Mouse (Mus musculus): ENCODE data around the gene Nudt15.

The Nudt15 gene

DNA sequence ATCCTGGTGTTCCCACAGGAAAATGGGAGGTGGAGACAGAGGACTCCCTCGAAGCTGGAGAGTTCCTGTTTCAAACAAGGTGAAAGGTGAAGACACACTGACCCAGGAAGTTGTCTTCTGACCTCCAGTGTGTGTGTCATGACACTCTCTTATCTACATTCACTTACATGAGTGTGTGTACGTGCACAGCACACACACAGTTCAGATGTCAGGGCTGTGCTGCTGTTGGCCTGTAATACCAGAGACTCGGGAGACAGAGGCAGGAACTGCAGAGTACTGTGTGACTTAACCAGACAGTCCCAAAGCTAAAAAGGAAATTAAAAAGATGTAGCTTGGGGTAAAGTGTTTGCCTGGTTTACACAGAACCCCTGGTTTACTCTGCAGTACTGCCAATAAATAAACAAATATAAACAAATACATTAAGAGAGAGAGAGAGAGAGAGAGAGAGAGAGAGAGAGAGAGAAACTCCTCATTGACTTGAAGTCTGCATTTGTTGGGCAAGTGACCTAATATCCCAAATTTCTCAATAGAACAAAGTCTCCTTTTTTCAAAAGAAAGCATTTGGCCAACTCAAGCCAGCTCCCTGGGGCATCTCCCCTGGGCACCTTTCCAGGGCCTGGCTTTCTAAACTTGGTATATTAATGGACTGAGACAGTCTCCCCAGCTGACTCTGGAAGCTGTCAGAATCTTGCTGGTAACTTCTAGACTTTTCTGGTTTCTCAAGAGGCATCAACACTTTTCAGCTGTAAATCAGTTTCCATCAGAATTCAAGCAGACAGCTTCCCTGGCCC lies 74.2 kb downstream of the Nudt15 start:
- DNase-seq (ENCODE audit: low spot score in 2 of 2) = peak; percentile 38 to 71

DNA sequence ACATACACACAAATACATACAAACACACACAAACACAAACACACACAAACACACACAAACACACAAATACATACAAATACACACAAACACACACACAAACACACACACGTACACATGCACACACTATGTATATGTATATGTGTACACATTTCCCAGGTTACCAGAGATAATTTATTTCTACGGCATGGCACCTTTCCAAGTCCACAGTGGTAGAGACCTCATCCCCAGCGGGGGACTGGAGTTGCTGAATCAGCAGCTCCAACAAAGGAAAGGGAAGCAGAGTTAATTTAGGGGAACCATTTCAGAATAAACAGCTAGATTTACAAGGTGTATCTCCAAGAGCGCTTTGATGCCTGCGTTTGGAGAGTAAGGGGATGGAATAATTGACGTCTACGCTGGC lies 75.8 kb downstream of the Nudt15 start:
- DNase-seq (ENCODE audit: low spot score in 2 of 2) = no peak

DNA sequence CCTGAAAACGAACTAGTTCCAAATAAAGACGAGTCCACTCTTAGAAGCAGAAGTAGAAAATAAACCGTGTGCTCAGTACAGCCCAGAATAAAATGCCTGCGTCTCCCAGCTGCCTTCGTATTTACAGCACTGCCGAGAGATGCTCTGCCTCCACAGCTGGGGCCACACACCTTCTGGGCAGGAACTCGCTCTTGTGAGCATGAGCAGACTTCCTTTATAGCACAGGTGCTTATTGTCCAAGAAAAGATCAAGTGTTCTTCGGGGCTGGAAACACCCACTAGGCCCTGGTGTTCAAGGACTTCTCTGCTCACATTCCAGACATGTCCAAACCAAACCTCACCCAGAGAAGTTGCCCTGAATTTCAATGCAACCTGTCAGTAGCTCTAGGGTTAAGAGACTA lies 77.4 kb downstream of the Nudt15 start:
- DNase-seq (ENCODE audit: low spot score in 2 of 2) = no peak

DNA sequence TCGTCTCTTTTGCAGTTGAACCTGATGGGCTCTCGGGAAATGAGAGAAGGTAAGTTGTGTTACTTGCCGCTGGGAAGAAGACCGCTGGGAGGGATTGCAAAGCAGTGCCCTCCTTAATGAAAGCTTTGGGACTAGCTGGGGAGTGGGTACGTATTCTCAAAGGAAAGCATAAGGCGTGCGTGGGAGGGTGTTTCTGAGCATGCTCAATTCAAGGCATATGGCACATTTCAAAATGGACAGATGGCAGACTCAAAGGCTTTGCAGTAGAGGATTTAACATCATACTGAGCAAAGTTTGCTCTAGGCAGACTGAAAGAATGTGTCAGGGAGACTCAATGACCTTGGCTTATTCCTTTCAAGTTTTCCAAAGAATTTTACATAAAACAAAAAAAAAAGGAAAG lies 78.5 kb downstream of the Nudt15 start:
- DNase-seq (ENCODE audit: low spot score in 2 of 2) = no peak
